Mouse (Mus musculus): ENCODE measurements around the gene Rhobtb1. TPM values are rescaled to one million over a fixed set of nuclear protein-coding genes. Genes with fewer than 3 reads are reported as not detected.

The Rhobtb1 gene
- polyA plus RNA-seq, 1 experiment = 22.4 TPM

- Histone ChIP-seq H3K27ac (ENCODE audit: control insufficient read depth, insufficient read depth, low read depth, low read length) (no peak overlapping the region), H3K27me3 (ENCODE audit: control insufficient read depth, insufficient read depth, low read length) (no peaks in the 10 kb centered on the region), H3K4me1 (ENCODE audit: control insufficient read depth, insufficient read depth, low read length) (no peaks in the 10 kb centered on the region), H3K36me3 (ENCODE audit: control insufficient read depth, insufficient read depth, low read length) (no peaks in the 10 kb centered on the region), H3K4me3 (ENCODE audit: control insufficient read depth, low read depth, low read length) (no peak overlapping the region)
- TF ChIP-seq POLR2A (IDR thresholded peaks at IDR 0.05; ENCODE audit: control insufficient read depth, low read depth, low read length) (no peak), CTCF (IDR thresholded peaks at IDR 0.05; ENCODE audit: control insufficient read depth, insufficient read depth, insufficient replicate concordance, low read depth, low read length) (no peak)
Measured at GRCm38 (mm10) chr10:69288720-69289119, 137.5 kb downstream of the Rhobtb1 start.

- TF ChIP-seq POLR2A (IDR thresholded peaks at IDR 0.05; ENCODE audit: control insufficient read depth, low read depth, low read length) = no peak
- no peak for TF ChIP-seq CTCF (IDR thresholded peaks at IDR 0.05; ENCODE audit: control insufficient read depth, insufficient read depth, insufficient replicate concordance, low read depth, low read length)
- Histone ChIP-seq H3K4me1 (ENCODE audit: control insufficient read depth, insufficient read depth, low read length) (no peaks in the 10 kb centered on the region), H3K4me3 (ENCODE audit: control insufficient read depth, low read depth, low read length) (no peak overlapping the region), H3K36me3 (ENCODE audit: control insufficient read depth, insufficient read depth, low read length) (no peaks in the 10 kb centered on the region), H3K27me3 (ENCODE audit: control insufficient read depth, insufficient read depth, low read length) (no peaks in the 10 kb centered on the region), H3K27ac (ENCODE audit: control insufficient read depth, insufficient read depth, low read depth, low read length) (no peak overlapping the region)
Measured at GRCm38 (mm10) chr10:69290736-69291135, 139.5 kb downstream of the Rhobtb1 start.

- H3K27ac ChIP-seq (ENCODE audit: control insufficient read depth, insufficient read depth, low read depth, low read length) = no peak overlapping the region
- peaks cover 2% of the 10 kb centered on the region; the same call in 1 of the 2 replicates for H3K4me1 ChIP-seq (ENCODE audit: control insufficient read depth, insufficient read depth, low read length)
- peak overlapping the region; percentile 9; the same call in 1 of the 2 replicates for H3K4me3 ChIP-seq (ENCODE audit: control insufficient read depth, low read depth, low read length)
- TF ChIP-seq CTCF (IDR thresholded peaks at IDR 0.05; ENCODE audit: control insufficient read depth, insufficient read depth, insufficient replicate concordance, low read depth, low read length) (no peak), POLR2A (IDR thresholded peaks at IDR 0.05; ENCODE audit: control insufficient read depth, low read depth, low read length) (no peak)
- no peaks in the 10 kb centered on the region for H3K27me3 ChIP-seq (ENCODE audit: control insufficient read depth, insufficient read depth, low read length)
- H3K36me3 ChIP-seq (ENCODE audit: control insufficient read depth, insufficient read depth, low read length) = no peaks in the 10 kb centered on the region
Measured at GRCm38 (mm10) chr10:69295919-69296318, 144.7 kb downstream of the Rhobtb1 start.

GRCm38 (mm10) chr10:69299985-69300384 lies 148.8 kb downstream of the Rhobtb1 start:
- Histone ChIP-seq H3K27ac (ENCODE audit: control insufficient read depth, insufficient read depth, low read depth, low read length) (no peak overlapping the region), H3K4me3 (ENCODE audit: control insufficient read depth, low read depth, low read length) (no peak overlapping the region)

GRCm38 (mm10) chr10:69302667-69303066 lies 151.4 kb downstream of the Rhobtb1 start:
- H3K4me3 ChIP-seq (ENCODE audit: control insufficient read depth, low read depth, low read length) = no peak overlapping the region
- H3K27ac ChIP-seq (ENCODE audit: control insufficient read depth, insufficient read depth, low read depth, low read length) = no peak overlapping the region
- no peak for TF ChIP-seq CTCF (IDR thresholded peaks at IDR 0.05; ENCODE audit: control insufficient read depth, insufficient read depth, insufficient replicate concordance, low read depth, low read length)
- TF ChIP-seq POLR2A (IDR thresholded peaks at IDR 0.05; ENCODE audit: control insufficient read depth, low read depth, low read length) = no peak
- no peaks in the 10 kb centered on the region for H3K27me3 ChIP-seq (ENCODE audit: control insufficient read depth, insufficient read depth, low read length)
- no peaks in the 10 kb centered on the region for H3K36me3 ChIP-seq (ENCODE audit: control insufficient read depth, insufficient read depth, low read length)
- H3K4me1 ChIP-seq (ENCODE audit: control insufficient read depth, insufficient read depth, low read length) = peaks cover 6% of the 10 kb centered on the region

More at GRCm38 (mm10) chr10:69299985-69300384, 148.8 kb downstream of the Rhobtb1 start:
- peaks cover 2% of the 10 kb centered on the region; the same call in 1 of the 2 replicates for H3K4me1 ChIP-seq (ENCODE audit: control insufficient read depth, insufficient read depth, low read length)
- no peaks in the 10 kb centered on the region for H3K27me3 ChIP-seq (ENCODE audit: control insufficient read depth, insufficient read depth, low read length)
- TF ChIP-seq CTCF (IDR thresholded peaks at IDR 0.05; ENCODE audit: control insufficient read depth, insufficient read depth, insufficient replicate concordance, low read depth, low read length) (no peak), POLR2A (IDR thresholded peaks at IDR 0.05; ENCODE audit: control insufficient read depth, low read depth, low read length) (no peak)
- H3K36me3 ChIP-seq (ENCODE audit: control insufficient read depth, insufficient read depth, low read length) = no peaks in the 10 kb centered on the region

GRCm38 (mm10) chr10:69304819-69305218 lies 153.6 kb downstream of the Rhobtb1 start:
- H3K36me3 ChIP-seq (ENCODE audit: control insufficient read depth, insufficient read depth, low read length) = no peaks in the 10 kb centered on the region
- H3K4me3 ChIP-seq (ENCODE audit: control insufficient read depth, low read depth, low read length) = peak overlapping the region; percentile 40; the same call in 1 of the 2 replicates
- TF ChIP-seq CTCF (IDR thresholded peaks at IDR 0.05; ENCODE audit: control insufficient read depth, insufficient read depth, insufficient replicate concordance, low read depth, low read length) (no peak), POLR2A (IDR thresholded peaks at IDR 0.05; ENCODE audit: control insufficient read depth, low read depth, low read length) (no peak)
- no peaks in the 10 kb centered on the region for H3K27me3 ChIP-seq (ENCODE audit: control insufficient read depth, insufficient read depth, low read length)
- no peak overlapping the region for H3K27ac ChIP-seq (ENCODE audit: control insufficient read depth, insufficient read depth, low read depth, low read length)
- peaks cover 6% of the 10 kb centered on the region for H3K4me1 ChIP-seq (ENCODE audit: control insufficient read depth, insufficient read depth, low read length)

GRCm38 (mm10) chr10:69305600-69305999 lies 154.4 kb downstream of the Rhobtb1 start:
- H3K27ac ChIP-seq (ENCODE audit: control insufficient read depth, insufficient read depth, low read depth, low read length) = no peak overlapping the region
- H3K4me3 ChIP-seq (ENCODE audit: control insufficient read depth, low read depth, low read length) = peak overlapping the region; percentile 71
- no peaks in the 10 kb centered on the region for H3K27me3 ChIP-seq (ENCODE audit: control insufficient read depth, insufficient read depth, low read length)
- H3K36me3 ChIP-seq (ENCODE audit: control insufficient read depth, insufficient read depth, low read length) = no peaks in the 10 kb centered on the region
- H3K4me1 ChIP-seq (ENCODE audit: control insufficient read depth, insufficient read depth, low read length) = peaks cover 6% of the 10 kb centered on the region
- TF ChIP-seq POLR2A (IDR thresholded peaks at IDR 0.05; ENCODE audit: control insufficient read depth, low read depth, low read length) = no peak

GRCm38 (mm10) chr10:69306205-69306604 lies 155.0 kb downstream of the Rhobtb1 start:
- TF ChIP-seq POLR2A (IDR thresholded peaks at IDR 0.05; ENCODE audit: control insufficient read depth, low read depth, low read length) (no peak), CTCF (IDR thresholded peaks at IDR 0.05; ENCODE audit: control insufficient read depth, insufficient read depth, insufficient replicate concordance, low read depth, low read length) (peak; percentile 88)
- peaks cover 6% of the 10 kb centered on the region for H3K4me1 ChIP-seq (ENCODE audit: control insufficient read depth, insufficient read depth, low read length)
- H3K27ac ChIP-seq (ENCODE audit: control insufficient read depth, insufficient read depth, low read depth, low read length) = no peak overlapping the region
- no peaks in the 10 kb centered on the region for H3K36me3 ChIP-seq (ENCODE audit: control insufficient read depth, insufficient read depth, low read length)
- peak overlapping the region; percentile 71 for H3K4me3 ChIP-seq (ENCODE audit: control insufficient read depth, low read depth, low read length)
- H3K27me3 ChIP-seq (ENCODE audit: control insufficient read depth, insufficient read depth, low read length) = no peaks in the 10 kb centered on the region

Measured in testis, adult 2 months (tissue).